Mouse (Mus musculus): ENCODE data around the gene Angptl8. TPM values are rescaled to one million over a fixed set of nuclear protein-coding genes. Genes with fewer than 3 reads are reported as not detected.

The Angptl8 gene
- polyA plus RNA-seq, 1 experiment from 2014 or later: not detected

DNA sequence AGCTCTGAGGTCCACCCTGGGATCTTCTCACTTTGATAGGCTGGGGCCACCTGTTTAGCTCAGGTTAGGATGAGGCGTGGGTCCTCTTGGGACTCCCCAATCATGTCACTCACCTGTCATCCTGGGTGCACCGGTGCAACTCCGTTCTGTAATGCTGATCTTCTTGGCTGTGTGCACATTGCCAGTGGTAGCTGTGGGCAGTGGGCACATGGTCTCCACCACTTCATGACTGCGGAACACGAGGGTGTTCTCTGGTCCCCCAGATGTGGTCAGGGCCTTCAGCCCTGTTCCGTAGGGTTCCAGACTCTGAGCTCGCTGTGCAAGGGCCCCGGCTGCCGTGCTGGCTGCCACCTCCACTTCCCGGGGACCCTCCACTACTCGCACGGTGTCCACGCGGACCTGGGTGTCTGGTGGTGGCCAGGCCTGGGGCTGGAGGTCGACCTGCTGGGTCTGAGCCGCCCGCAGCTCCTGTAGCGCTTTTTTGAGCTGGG lies 40.9 kb upstream of the Angptl8 start:
- no peak for DNase-seq (ENCODE audit: low spot score)
- no peak overlapping the region for H3K4me2 ChIP-seq (ENCODE audit: low read depth, low read length)
- H3K36me3 ChIP-seq (replicated peaks; ENCODE audit: control insufficient read depth, insufficient read depth, low read depth, low read length): peaks cover 12% of the 10 kb centered on the region
- peaks cover 12% of the 10 kb centered on the region for H3K4me1 ChIP-seq (ENCODE audit: control insufficient read depth, insufficient read depth, low read length)
- no peak overlapping the region for H3K9ac ChIP-seq (replicated peaks; ENCODE audit: low read length)
- no peak for ATAC-seq (replicated peaks; ENCODE audit: insufficient number of reproducible peaks, low FRiP score, low TSS enrichment, low read depth)
- 93% methylated on average over 18 of the region's 18 CpGs for WGBS
- H3K27me3 ChIP-seq (ENCODE audit: control insufficient read depth, insufficient read depth, low read length): no peaks in the 10 kb centered on the region
- H3K27ac ChIP-seq (replicated peaks; ENCODE audit: low read depth, low read length): no peak overlapping the region
- H3K9me3 ChIP-seq (replicated peaks; ENCODE audit: control insufficient read depth, low read length): no peaks in the 10 kb centered on the region
- no peak overlapping the region for H3K4me3 ChIP-seq (ENCODE audit: low read depth, low read length)

GRCm38 (mm10) chr9:21794925-21795324 lies 40.4 kb upstream of the Angptl8 start:
- 92% methylated on average over 25 of the region's 25 CpGs for WGBS
- Histone ChIP-seq H3K4me1 (ENCODE audit: control insufficient read depth, insufficient read depth, low read length) (peaks cover 12% of the 10 kb centered on the region), H3K4me2 (ENCODE audit: low read depth, low read length) (no peak overlapping the region)

DNA sequence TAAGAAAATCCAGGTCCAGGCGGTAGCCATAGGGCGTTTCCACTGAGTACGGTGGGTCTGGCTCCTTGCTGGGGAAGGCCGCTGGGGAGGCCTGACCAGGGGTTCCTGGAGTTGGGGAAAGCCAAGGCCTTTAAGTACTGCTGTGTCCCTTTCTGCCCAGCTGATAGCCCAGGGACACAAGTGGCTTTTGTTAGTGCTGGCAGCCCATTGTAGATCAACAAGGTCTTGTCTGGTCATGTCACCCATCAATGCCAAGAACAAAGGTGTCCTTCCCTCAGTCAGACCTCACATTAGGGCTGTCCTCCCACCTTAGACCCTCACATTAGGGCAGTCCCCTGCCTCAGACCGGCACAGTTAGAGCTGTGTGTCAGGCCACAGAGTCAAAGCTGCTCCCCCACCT lies 39.7 kb upstream of the Angptl8 start:
- peaks cover 12% of the 10 kb centered on the region for H3K36me3 ChIP-seq (replicated peaks; ENCODE audit: control insufficient read depth, insufficient read depth, low read depth, low read length)
- WGBS: 68% methylated on average over 5 of the region's 5 CpGs
- H3K27ac ChIP-seq (replicated peaks; ENCODE audit: low read depth, low read length): no peak overlapping the region; the same call in 1 of the 2 replicates
- H3K4me3 ChIP-seq (ENCODE audit: low read depth, low read length): peak overlapping the region; percentile 14; the same call in 1 of the 2 replicates
- DNase-seq (ENCODE audit: low spot score) (no peak), ATAC-seq (replicated peaks; ENCODE audit: insufficient number of reproducible peaks, low FRiP score, low TSS enrichment, low read depth) (no peak)
- no peaks in the 10 kb centered on the region for H3K27me3 ChIP-seq (ENCODE audit: control insufficient read depth, insufficient read depth, low read length)
- H3K4me1 ChIP-seq (ENCODE audit: control insufficient read depth, insufficient read depth, low read length): peaks cover 12% of the 10 kb centered on the region
- H3K4me2 ChIP-seq (ENCODE audit: low read depth, low read length): peak overlapping the region; percentile 75; the same call in 1 of the 2 replicates
- no peaks in the 10 kb centered on the region for H3K9me3 ChIP-seq (replicated peaks; ENCODE audit: control insufficient read depth, low read length)
- H3K9ac ChIP-seq (replicated peaks; ENCODE audit: low read length): peak overlapping the region; percentile 39

More at GRCm38 (mm10) chr9:21794925-21795324, 40.4 kb upstream of the Angptl8 start:
- H3K27me3 ChIP-seq (ENCODE audit: control insufficient read depth, insufficient read depth, low read length): no peaks in the 10 kb centered on the region
- H3K4me3 ChIP-seq (ENCODE audit: low read depth, low read length): no peak overlapping the region
- H3K27ac ChIP-seq (replicated peaks; ENCODE audit: low read depth, low read length): no peak overlapping the region
- no peaks in the 10 kb centered on the region for H3K9me3 ChIP-seq (replicated peaks; ENCODE audit: control insufficient read depth, low read length)
- peaks cover 12% of the 10 kb centered on the region for H3K36me3 ChIP-seq (replicated peaks; ENCODE audit: control insufficient read depth, insufficient read depth, low read depth, low read length)
- DNase-seq (ENCODE audit: low spot score) (no peak), ATAC-seq (replicated peaks; ENCODE audit: insufficient number of reproducible peaks, low FRiP score, low TSS enrichment, low read depth) (no peak)
- H3K9ac ChIP-seq (replicated peaks; ENCODE audit: low read length): no peak overlapping the region

GRCm38 (mm10) chr9:21796259-21796658 lies 39.1 kb upstream of the Angptl8 start:
- no peaks in the 10 kb centered on the region for H3K27me3 ChIP-seq (ENCODE audit: control insufficient read depth, insufficient read depth, low read length)
- WGBS: 30% methylated on average over 3 of the region's 3 CpGs
- H3K9me3 ChIP-seq (replicated peaks; ENCODE audit: control insufficient read depth, low read length): no peaks in the 10 kb centered on the region
- peak overlapping the region; percentile 39 for H3K9ac ChIP-seq (replicated peaks; ENCODE audit: low read length)
- peak overlapping the region; percentile 14; the same call in 1 of the 2 replicates for H3K4me3 ChIP-seq (ENCODE audit: low read depth, low read length)
- H3K4me1 ChIP-seq (ENCODE audit: control insufficient read depth, insufficient read depth, low read length): peaks cover 12% of the 10 kb centered on the region
- peak overlapping the region; percentile 75 for H3K4me2 ChIP-seq (ENCODE audit: low read depth, low read length)
- peak; percentile 30 for DNase-seq (ENCODE audit: low spot score)
- ATAC-seq (replicated peaks; ENCODE audit: insufficient number of reproducible peaks, low FRiP score, low TSS enrichment, low read depth): no peak
- H3K36me3 ChIP-seq (replicated peaks; ENCODE audit: control insufficient read depth, insufficient read depth, low read depth, low read length): peaks cover 12% of the 10 kb centered on the region
- H3K27ac ChIP-seq (replicated peaks; ENCODE audit: low read depth, low read length): peak overlapping the region; percentile 29

- DNase-seq (ENCODE audit: low spot score) (no peak), ATAC-seq (replicated peaks; ENCODE audit: insufficient number of reproducible peaks, low FRiP score, low TSS enrichment, low read depth) (no peak)
- Histone ChIP-seq H3K27ac (replicated peaks; ENCODE audit: low read depth, low read length) (peak overlapping the region; percentile 62), H3K4me1 (ENCODE audit: control insufficient read depth, insufficient read depth, low read length) (peaks cover 12% of the 10 kb centered on the region), H3K9me3 (replicated peaks; ENCODE audit: control insufficient read depth, low read length) (no peaks in the 10 kb centered on the region), H3K36me3 (replicated peaks; ENCODE audit: control insufficient read depth, insufficient read depth, low read depth, low read length) (peaks cover 12% of the 10 kb centered on the region), H3K4me3 (ENCODE audit: low read depth, low read length) (peak overlapping the region; percentile 81), H3K4me2 (ENCODE audit: low read depth, low read length) (peak overlapping the region; percentile 75), H3K9ac (replicated peaks; ENCODE audit: low read length) (no peak overlapping the region; the same call in 1 of the 2 replicates), H3K27me3 (ENCODE audit: control insufficient read depth, insufficient read depth, low read length) (no peaks in the 10 kb centered on the region)
- 48% methylated on average over 3 of the region's 3 CpGs for WGBS
Observed at GRCm38 (mm10) chr9:21796919-21797318, 38.4 kb upstream of the Angptl8 start.

DNA sequence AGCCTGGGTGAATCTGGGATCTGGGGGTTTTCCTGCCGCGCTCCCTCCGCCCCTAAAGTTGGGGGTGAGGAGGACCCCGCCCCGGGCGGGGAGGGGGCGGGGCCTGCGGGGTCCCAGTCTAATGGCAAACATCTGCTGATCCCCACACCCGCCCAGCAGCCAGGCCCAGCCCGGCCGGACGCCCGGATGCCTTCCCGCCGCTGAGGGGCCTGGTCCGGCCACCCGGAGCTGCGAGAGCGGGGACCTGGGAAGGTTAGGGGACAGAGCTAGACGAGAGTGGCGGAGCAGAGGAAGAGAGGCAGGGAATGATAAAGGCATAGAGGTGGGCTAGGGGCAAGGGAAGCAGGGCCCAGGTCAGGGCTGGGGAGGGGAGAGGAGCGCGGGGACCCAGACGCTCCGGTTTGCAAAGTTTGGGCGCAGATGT lies 37.4 kb upstream of the Angptl8 start:
- H3K4me1 ChIP-seq (ENCODE audit: control insufficient read depth, insufficient read depth, low read length): peaks cover 12% of the 10 kb centered on the region
- H3K27me3 ChIP-seq (ENCODE audit: control insufficient read depth, insufficient read depth, low read length): no peaks in the 10 kb centered on the region
- peak overlapping the region; percentile 75 for H3K4me2 ChIP-seq (ENCODE audit: low read depth, low read length)
- peak overlapping the region; percentile 90 for H3K9ac ChIP-seq (replicated peaks; ENCODE audit: low read length)
- 0% methylated on average over 26 of the region's 26 CpGs for WGBS
- ATAC-seq (replicated peaks; ENCODE audit: insufficient number of reproducible peaks, low FRiP score, low TSS enrichment, low read depth) (peak; percentile 71), DNase-seq (ENCODE audit: low spot score) (peak; percentile 82)
- H3K4me3 ChIP-seq (ENCODE audit: low read depth, low read length): peak overlapping the region; percentile 81
- peak overlapping the region; percentile 90 for H3K27ac ChIP-seq (replicated peaks; ENCODE audit: low read depth, low read length)
- H3K36me3 ChIP-seq (replicated peaks; ENCODE audit: control insufficient read depth, insufficient read depth, low read depth, low read length): peaks cover 8% of the 10 kb centered on the region
- H3K9me3 ChIP-seq (replicated peaks; ENCODE audit: control insufficient read depth, low read length): no peaks in the 10 kb centered on the region

GRCm38 (mm10) chr9:21798345-21799009 lies 36.8 kb upstream of the Angptl8 start, which contains the start of gene Kank2:
TSS of gene Kank2 (minus strand) at chr9:21798744.
- peak; percentile 82 for ATAC-seq (replicated peaks; ENCODE audit: insufficient number of reproducible peaks, low FRiP score, low TSS enrichment, low read depth)
- H3K4me2 ChIP-seq (ENCODE audit: low read depth, low read length): peak within 1 kb of the TSS; percentile 75
- peaks cover 8% of the 10 kb centered on the region for H3K36me3 ChIP-seq (replicated peaks; ENCODE audit: control insufficient read depth, insufficient read depth, low read depth, low read length)
- peak within 1 kb of the TSS; percentile 90 for H3K27ac ChIP-seq (replicated peaks; ENCODE audit: low read depth, low read length)
- WGBS: under 1% methylated on average over 45 of the region's 52 CpGs
- H3K9me3 ChIP-seq (replicated peaks; ENCODE audit: control insufficient read depth, low read length): no peaks in the 10 kb centered on the region
- H3K4me1 ChIP-seq (ENCODE audit: control insufficient read depth, insufficient read depth, low read length): peaks cover 12% of the 10 kb centered on the region
- peak within 1 kb of the TSS; percentile 90 for H3K9ac ChIP-seq (replicated peaks; ENCODE audit: low read length)
- no peaks in the 10 kb centered on the region for H3K27me3 ChIP-seq (ENCODE audit: control insufficient read depth, insufficient read depth, low read length)
- DNase-seq (ENCODE audit: low spot score): peak; percentile 88
- peak within 1 kb of the TSS; percentile 81 for H3K4me3 ChIP-seq (ENCODE audit: low read depth, low read length)

GRCm38 (mm10) chr9:21799010-21799350 lies 36.3 kb upstream of the Angptl8 start:
- H3K4me3 ChIP-seq (ENCODE audit: low read depth, low read length): peak overlapping the region; percentile 81
- peak overlapping the region; percentile 75; the same call in 1 of the 2 replicates for H3K4me2 ChIP-seq (ENCODE audit: low read depth, low read length)
- WGBS: 44% methylated on average over 3 of the region's 3 CpGs
- H3K27me3 ChIP-seq (ENCODE audit: control insufficient read depth, insufficient read depth, low read length): no peaks in the 10 kb centered on the region
- no peaks in the 10 kb centered on the region for H3K9me3 ChIP-seq (replicated peaks; ENCODE audit: control insufficient read depth, low read length)
- H3K36me3 ChIP-seq (replicated peaks; ENCODE audit: control insufficient read depth, insufficient read depth, low read depth, low read length): peaks cover 6% of the 10 kb centered on the region
- peak overlapping the region; percentile 90; the same call in 1 of the 2 replicates for H3K9ac ChIP-seq (replicated peaks; ENCODE audit: low read length)
- H3K27ac ChIP-seq (replicated peaks; ENCODE audit: low read depth, low read length): 0 out of 2 replicates have a peak overlapping the region, but pooled peaks have one; percentile 90
- no peak for DNase-seq (ENCODE audit: low spot score)
- peaks cover 12% of the 10 kb centered on the region for H3K4me1 ChIP-seq (ENCODE audit: control insufficient read depth, insufficient read depth, low read length)
- no peak for ATAC-seq (replicated peaks; ENCODE audit: insufficient number of reproducible peaks, low FRiP score, low TSS enrichment, low read depth)
